ENCODE assay signal across 8 mouse cellular contexts in genomic region chr19:8942276-8942964, GRCm38 (mm10). TPM values are rescaled to one million over a fixed set of nuclear protein-coding genes. Genes with fewer than 3 reads are reported as not detected.
A peak's percentile ranks its signal among the peaks of the same experiment; 100 is the strongest.
DNase-seq lines count a peak whose midpoint lies in the region; ATAC-seq lines count a peak whose summit lies in the region.

No protein-coding gene starts in this region.

- peak overlapping the region; percentile 97 for H3K27ac ChIP-seq in embryonic facial prominence, embryonic 11.5 days (replicated peaks; ENCODE audit: low read depth, low read length)
- peak overlapping the region; percentile 97 for H3K27ac ChIP-seq in hindbrain, embryonic 12.5 days
- peak overlapping the region; percentile 97 for H3K27ac ChIP-seq in liver, embryonic 12.5 days
- peak overlapping the region; percentile 95 for H3K27ac ChIP-seq in neural tube, embryonic 13.5 days (replicated peaks)

- H3K27me3 ChIP-seq in embryonic facial prominence, embryonic 11.5 days (ENCODE audit: control insufficient read depth, insufficient read depth, low read length), result no peaks in the 10 kb centered on the region
- no peaks in the 10 kb centered on the region for H3K27me3 ChIP-seq in hindbrain, embryonic 12.5 days
- H3K27me3 ChIP-seq in liver, embryonic 12.5 days (replicated peaks), result no peaks in the 10 kb centered on the region
- H3K27me3 ChIP-seq in neural tube, embryonic 13.5 days, result no peaks in the 10 kb centered on the region

- H3K4me2 ChIP-seq in embryonic facial prominence, embryonic 11.5 days (ENCODE audit: low read depth, low read length), result peak overlapping the region; percentile 59
- peak overlapping the region; percentile 68 for H3K4me2 ChIP-seq in hindbrain, embryonic 12.5 days (replicated peaks)
- peak overlapping the region; percentile 69 for H3K4me2 ChIP-seq in liver, embryonic 12.5 days
- peak overlapping the region; percentile 77 for H3K4me2 ChIP-seq in neural tube, embryonic 13.5 days

- peaks cover 20% of the 10 kb centered on the region for H3K36me3 ChIP-seq in embryonic facial prominence, embryonic 11.5 days (replicated peaks; ENCODE audit: control insufficient read depth, insufficient read depth, low read depth, low read length)
- peaks cover 33% of the 10 kb centered on the region for H3K36me3 ChIP-seq in hindbrain, embryonic 12.5 days
- peaks cover 68% of the 10 kb centered on the region for H3K36me3 ChIP-seq in liver, embryonic 12.5 days
- H3K36me3 ChIP-seq in neural tube, embryonic 13.5 days, result peaks cover 37% of the 10 kb centered on the region

- peak overlapping the region; percentile 97 for H3K4me3 ChIP-seq in embryonic facial prominence, embryonic 11.5 days (ENCODE audit: low read depth, low read length)
- H3K4me3 ChIP-seq in hindbrain, embryonic 12.5 days, result peak overlapping the region; percentile 83
- peak overlapping the region; percentile 97 for H3K4me3 ChIP-seq in liver, embryonic 12.5 days
- peak overlapping the region; percentile 96 for H3K4me3 ChIP-seq in neural tube, embryonic 13.5 days

- WGBS in embryonic facial prominence, embryonic 11.5 days, result under 1% methylated on average over 46 of the region's 46 CpGs
- WGBS in hindbrain, embryonic 12.5 days, result under 1% methylated on average over 46 of the region's 46 CpGs
- WGBS in liver, embryonic 12.5 days (ENCODE audit: insufficient replicate concordance), result under 1% methylated on average over 46 of the region's 46 CpGs
- under 1% methylated on average over 46 of the region's 46 CpGs for WGBS in neural tube, embryonic 13.5 days

- peak; percentile 59 for DNase-seq in adrenal gland, postnatal 25 days
- DNase-seq in adrenal gland, postnatal 4 days (ENCODE audit: low spot score in 2 of 2), result no peak
- DNase-seq in 416B (ENCODE audit: low read depth), result peak; percentile 65
- DNase-seq in embryonic facial prominence, embryonic 11.5 days (ENCODE audit: low spot score), result peak; percentile 50
- no peak for DNase-seq in frontal cortex, adult 2 months (ENCODE audit: extremely low spot score in 1 of 2, low spot score in 1 of 2)

- peak overlapping the region; percentile 99 for H3K9ac ChIP-seq in embryonic facial prominence, embryonic 11.5 days (replicated peaks; ENCODE audit: low read length)
- H3K9ac ChIP-seq in hindbrain, embryonic 12.5 days, result peak overlapping the region; percentile 95
- H3K9ac ChIP-seq in liver, embryonic 12.5 days, result peak overlapping the region; percentile 99
- H3K9ac ChIP-seq in neural tube, embryonic 13.5 days, result peak overlapping the region; percentile 100

- ATAC-seq in embryonic facial prominence, embryonic 11.5 days (replicated peaks; ENCODE audit: insufficient number of reproducible peaks, low FRiP score, low TSS enrichment, low read depth), result peak; percentile 46
- peak; percentile 72 for ATAC-seq in hindbrain, embryonic 12.5 days (ENCODE audit: low FRiP score)
- peak; percentile 20 for ATAC-seq in liver, embryonic 12.5 days
- ATAC-seq in neural tube, embryonic 13.5 days (ENCODE audit: low read depth), result no peak; the same call in 1 of the 2 replicates

- H3K9me3 ChIP-seq in embryonic facial prominence, embryonic 11.5 days (replicated peaks; ENCODE audit: control insufficient read depth, low read length), result no peaks in the 10 kb centered on the region
- no peaks in the 10 kb centered on the region for H3K9me3 ChIP-seq in hindbrain, embryonic 12.5 days (replicated peaks)
- no peaks in the 10 kb centered on the region for H3K9me3 ChIP-seq in liver, embryonic 12.5 days (replicated peaks)
- H3K9me3 ChIP-seq in neural tube, embryonic 13.5 days, result no peaks in the 10 kb centered on the region

- peaks cover 3% of the 10 kb centered on the region; the same call in 1 of the 2 replicates for H3K4me1 ChIP-seq in embryonic facial prominence, embryonic 11.5 days (ENCODE audit: control insufficient read depth, insufficient read depth, low read length)
- H3K4me1 ChIP-seq in hindbrain, embryonic 12.5 days, result peaks cover 24% of the 10 kb centered on the region
- H3K4me1 ChIP-seq in liver, embryonic 12.5 days, result peaks cover 59% of the 10 kb centered on the region
- peaks cover 44% of the 10 kb centered on the region for H3K4me1 ChIP-seq in neural tube, embryonic 13.5 days (replicated peaks)

RNA-seq across cellular contexts. Expression of gene Mta2, which starts 0.7 kb away (rescaled TPM):
- 98.6 and 104 TPM in 2 replicates for total RNA-seq in adrenal gland, postnatal 25 days (2021)
- 100 to 1,000 TPM; 141 to 144 TPM for total RNA-seq in adrenal gland, postnatal 4 days (2021)
- polyA plus RNA-seq in embryonic facial prominence, embryonic 11.5 days (2014; fragmentation: Nextera tagmentation; extraction: Ambion mirVana), result 57.5 and 57.6 TPM in 2 replicates
- polyA plus RNA-seq in hindbrain, embryonic 12.5 days (2016; fragmentation: Nextera tagmentation; extraction: Ambion mirVana), result 174 and 185 TPM in 2 replicates
- polyA plus RNA-seq in liver, embryonic 12.5 days (2016; fragmentation: Nextera tagmentation; extraction: Ambion mirVana), result 138 and 140 TPM in 2 replicates
- 126 and 141 TPM in 2 replicates for polyA plus RNA-seq in neural tube, embryonic 13.5 days (2015; fragmentation: Nextera tagmentation; extraction: Ambion mirVana)
- 27.6 and 31.0 TPM in 2 replicates for polyA plus RNA-seq in frontal cortex, adult 2 months (2012; rRNA removed)

RNA-seq across cellular contexts. Expression of gene Tut1, which starts 11.2 kb away (rescaled TPM):
- total RNA-seq in adrenal gland, postnatal 25 days (2021), result 23.1 and 23.6 TPM in 2 replicates
- total RNA-seq in adrenal gland, postnatal 4 days (2021), result 10 to 100 TPM; 23.2 to 26.9 TPM
- 25.5 and 28.0 TPM in 2 replicates for polyA plus RNA-seq in embryonic facial prominence, embryonic 11.5 days (2014; fragmentation: Nextera tagmentation; extraction: Ambion mirVana)
- polyA plus RNA-seq in hindbrain, embryonic 12.5 days (2016; fragmentation: Nextera tagmentation; extraction: Ambion mirVana), result 32.3 and 35.7 TPM in 2 replicates
- polyA plus RNA-seq in liver, embryonic 12.5 days (2016; fragmentation: Nextera tagmentation; extraction: Ambion mirVana), result 26.0 and 27.7 TPM in 2 replicates
- 29.2 and 30.1 TPM in 2 replicates for polyA plus RNA-seq in neural tube, embryonic 13.5 days (2015; fragmentation: Nextera tagmentation; extraction: Ambion mirVana)
- polyA plus RNA-seq in frontal cortex, adult 2 months (2012; rRNA removed), result 19.6 and 20.5 TPM in 2 replicates

RNA-seq across cellular contexts. Expression of gene Eml3, which starts 13.1 kb away (rescaled TPM):
- total RNA-seq in adrenal gland, postnatal 25 days (2021), result 57.2 and 67.5 TPM in 2 replicates
- total RNA-seq in adrenal gland, postnatal 4 days (2021), result 10 to 100 TPM; 65.2 to 72.1 TPM
- 8.4 and 9.0 TPM in 2 replicates for polyA plus RNA-seq in embryonic facial prominence, embryonic 11.5 days (2014; fragmentation: Nextera tagmentation; extraction: Ambion mirVana)
- polyA plus RNA-seq in hindbrain, embryonic 12.5 days (2016; fragmentation: Nextera tagmentation; extraction: Ambion mirVana), result 17.0 and 17.1 TPM in 2 replicates
- 21.3 and 23.0 TPM in 2 replicates for polyA plus RNA-seq in liver, embryonic 12.5 days (2016; fragmentation: Nextera tagmentation; extraction: Ambion mirVana)
- polyA plus RNA-seq in neural tube, embryonic 13.5 days (2015; fragmentation: Nextera tagmentation; extraction: Ambion mirVana), result 11.8 and 12.2 TPM in 2 replicates
- polyA plus RNA-seq in frontal cortex, adult 2 months (2012; rRNA removed), result 13.9 and 14.1 TPM in 2 replicates

RNA-seq across cellular contexts. Expression of gene Rom1, which starts 13.3 kb away (rescaled TPM):
- total RNA-seq in adrenal gland, postnatal 25 days (2021), result 33.4 and 33.8 TPM in 2 replicates
- 10 to 100 TPM; 13.3 to 15.3 TPM for total RNA-seq in adrenal gland, postnatal 4 days (2021)
- 0.72 and 0.81 TPM in 2 replicates for polyA plus RNA-seq in embryonic facial prominence, embryonic 11.5 days (2014; fragmentation: Nextera tagmentation; extraction: Ambion mirVana)
- polyA plus RNA-seq in hindbrain, embryonic 12.5 days (2016; fragmentation: Nextera tagmentation; extraction: Ambion mirVana), result 1.8 and 3.2 TPM in 2 replicates
- polyA plus RNA-seq in liver, embryonic 12.5 days (2016; fragmentation: Nextera tagmentation; extraction: Ambion mirVana), result 3.0 and 3.4 TPM in 2 replicates
- polyA plus RNA-seq in neural tube, embryonic 13.5 days (2015; fragmentation: Nextera tagmentation; extraction: Ambion mirVana), result 1.6 and 2.8 TPM in 2 replicates
- 8.3 and 9.6 TPM in 2 replicates for polyA plus RNA-seq in frontal cortex, adult 2 months (2012; rRNA removed)

RNA-seq across cellular contexts. Expression of gene B3gat3, which starts 22.2 kb away (rescaled TPM):
- total RNA-seq in adrenal gland, postnatal 25 days (2021), result 58.5 and 60.9 TPM in 2 replicates
- 10 to 100 TPM; 56.2 to 56.8 TPM for total RNA-seq in adrenal gland, postnatal 4 days (2021)
- 32.0 and 32.8 TPM in 2 replicates for polyA plus RNA-seq in embryonic facial prominence, embryonic 11.5 days (2014; fragmentation: Nextera tagmentation; extraction: Ambion mirVana)
- polyA plus RNA-seq in hindbrain, embryonic 12.5 days (2016; fragmentation: Nextera tagmentation; extraction: Ambion mirVana), result 79.6 and 82.8 TPM in 2 replicates
- 28.4 and 31.7 TPM in 2 replicates for polyA plus RNA-seq in liver, embryonic 12.5 days (2016; fragmentation: Nextera tagmentation; extraction: Ambion mirVana)
- polyA plus RNA-seq in neural tube, embryonic 13.5 days (2015; fragmentation: Nextera tagmentation; extraction: Ambion mirVana), result 86.9 and 88.7 TPM in 2 replicates
- polyA plus RNA-seq in frontal cortex, adult 2 months (2012; rRNA removed), result 190 and 210 TPM in 2 replicates

Comparison
In these comparisons a context has a peak if more than half of its experiments do, and no peak if none do; other contexts are left out.
1. DNase-seq: peak in adrenal gland, postnatal 25 days (single experiment), 416B (single experiment) and embryonic facial prominence, embryonic 11.5 days (single experiment); none in adrenal gland, postnatal 4 days (0 of 2) and frontal cortex, adult 2 months (0 of 2).
2. Peak in every context shown above with its lines, with median percentiles within 50 percentile points of each other: H3K27ac ChIP-seq, H3K4me2 ChIP-seq, H3K4me3 ChIP-seq and H3K9ac ChIP-seq.